Mouse (Mus musculus): ENCODE results near the gene Polr3b. TPM values are rescaled to one million over a fixed set of nuclear protein-coding genes. Genes with fewer than 3 reads are reported as not detected.
A peak's percentile ranks its signal among the peaks of the same experiment; 100 is the strongest.

Gene Polr3b
- polyA plus RNA-seq, 1 experiment from 2014 or later, result 16.9 TPM

DNA sequence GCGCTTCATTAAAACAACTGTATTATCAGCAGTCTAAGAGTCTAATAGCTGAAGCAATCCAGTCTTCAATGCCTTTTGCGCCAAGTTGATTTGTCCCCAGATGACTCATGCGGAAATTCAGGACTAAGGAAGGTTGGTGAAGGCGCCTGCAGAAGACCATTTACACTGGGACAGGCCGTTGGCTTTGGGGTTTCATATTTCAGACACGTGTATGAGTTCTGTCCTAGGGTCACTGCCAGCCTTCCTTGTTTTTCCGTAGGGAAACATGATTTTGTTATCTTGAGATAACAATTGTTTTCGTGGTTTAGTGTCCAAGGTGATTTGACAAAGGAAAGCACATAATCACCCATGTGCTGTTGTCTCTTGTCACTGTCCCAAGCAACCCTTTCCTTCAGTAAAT, 40.9 kb upstream of the Polr3b start:
- no peaks in the 10 kb centered on the region for H3K36me3 ChIP-seq (ENCODE audit: control insufficient read depth, insufficient read depth, low read length)
- no peak overlapping the region for H3K4me2 ChIP-seq (ENCODE audit: low read depth, low read length, severe bottlenecking)
- WGBS, result 81% methylated on average over 8 of the region's 8 CpGs
- peaks cover 4% of the 10 kb centered on the region; the same call in 1 of the 2 replicates for H3K4me1 ChIP-seq (replicated peaks; ENCODE audit: control insufficient read depth, insufficient read depth, low read length)
- no peak for ATAC-seq (replicated peaks; ENCODE audit: low FRiP score)
- H3K4me3 ChIP-seq (ENCODE audit: low read depth, low read length), result no peak overlapping the region
- no peak overlapping the region for H3K9ac ChIP-seq (ENCODE audit: low read length)
- DNase-seq (ENCODE audit: low spot score), result peak; percentile 29
- H3K27ac ChIP-seq (ENCODE audit: low read depth, low read length), result no peak overlapping the region
- no peaks in the 10 kb centered on the region for H3K9me3 ChIP-seq (ENCODE audit: control insufficient read depth, low read length)
- H3K27me3 ChIP-seq (ENCODE audit: control insufficient read depth, insufficient read depth, low read length), result no peaks in the 10 kb centered on the region

DNA sequence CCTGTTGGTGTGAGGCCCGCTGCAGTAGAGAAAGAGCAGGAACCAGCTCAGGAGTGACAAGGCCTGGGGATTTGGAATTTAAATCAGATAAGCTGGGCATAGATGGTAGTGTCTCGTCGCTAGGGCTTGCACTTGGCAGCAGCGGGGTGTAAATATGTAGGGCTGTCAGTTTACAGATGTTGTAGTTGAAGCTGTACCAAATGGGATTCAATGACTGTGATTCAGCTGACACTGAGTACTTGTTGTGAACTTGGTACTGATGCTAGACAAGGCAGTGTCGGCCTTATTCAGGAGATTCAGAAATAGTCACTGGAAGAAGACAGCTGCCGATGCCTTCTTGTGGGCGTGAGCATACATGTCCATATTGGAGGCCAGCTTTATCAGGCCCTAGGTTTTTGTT, 39.9 kb upstream of the Polr3b start:
- no peaks in the 10 kb centered on the region for H3K27me3 ChIP-seq (ENCODE audit: control insufficient read depth, insufficient read depth, low read length)
- 90% methylated on average over 7 of the region's 7 CpGs for WGBS
- DNase-seq (ENCODE audit: low spot score) (peak; percentile 24), ATAC-seq (replicated peaks; ENCODE audit: low FRiP score) (no peak)
- H3K9ac ChIP-seq (ENCODE audit: low read length), result no peak overlapping the region
- H3K9me3 ChIP-seq (ENCODE audit: control insufficient read depth, low read length), result no peaks in the 10 kb centered on the region
- H3K4me2 ChIP-seq (ENCODE audit: low read depth, low read length, severe bottlenecking), result no peak overlapping the region
- no peak overlapping the region for H3K4me3 ChIP-seq (ENCODE audit: low read depth, low read length)
- H3K36me3 ChIP-seq (ENCODE audit: control insufficient read depth, insufficient read depth, low read length), result no peaks in the 10 kb centered on the region
- no peak overlapping the region for H3K27ac ChIP-seq (ENCODE audit: low read depth, low read length)
- peaks cover 4% of the 10 kb centered on the region; the same call in 1 of the 2 replicates for H3K4me1 ChIP-seq (replicated peaks; ENCODE audit: control insufficient read depth, insufficient read depth, low read length)

DNA sequence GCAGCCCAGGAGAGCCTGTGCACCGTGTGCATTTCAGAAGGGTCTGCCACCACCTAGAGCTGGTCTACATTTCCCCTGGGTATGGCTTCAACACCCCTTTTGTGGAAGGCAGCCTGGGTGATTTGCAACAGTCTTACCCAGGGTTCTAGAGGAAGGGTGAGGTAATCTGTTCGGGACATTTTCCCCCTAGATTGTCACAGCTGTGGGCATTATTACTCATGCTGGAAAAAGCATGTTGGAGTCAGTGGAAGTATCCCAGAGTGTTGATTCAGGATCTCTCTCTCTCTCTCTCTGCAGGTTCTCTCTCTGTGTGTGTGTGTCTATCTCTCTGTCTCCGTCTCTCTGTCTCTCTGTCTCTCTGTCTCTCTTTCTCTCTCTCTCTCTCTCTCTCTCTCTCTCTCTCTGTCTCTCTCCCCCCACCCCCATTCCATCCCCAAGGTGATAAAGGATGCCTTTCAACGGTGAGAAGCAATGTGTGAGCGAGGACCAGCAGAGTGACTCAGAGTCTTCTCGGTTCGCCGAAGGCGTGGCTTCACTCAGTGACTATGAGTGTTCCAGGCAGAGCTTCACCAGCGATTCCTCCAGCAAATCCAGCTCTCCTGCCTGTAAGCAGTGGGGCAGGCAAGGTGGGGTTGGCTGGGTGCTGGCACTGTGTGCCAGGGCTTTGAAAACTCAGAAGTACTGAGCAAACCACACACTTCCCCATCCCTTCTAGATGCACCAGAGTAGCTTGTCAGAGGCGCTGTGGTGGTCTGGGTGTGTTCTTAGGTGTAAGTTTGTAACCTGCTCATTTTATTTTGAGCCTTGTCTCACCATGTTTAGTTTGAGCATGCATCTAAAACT, 37.4 kb upstream of the Polr3b start:
- no peak for DNase-seq (ENCODE audit: low spot score)
- no peak overlapping the region for H3K9ac ChIP-seq (ENCODE audit: low read length)
- 80% methylated on average over 11 of the region's 11 CpGs for WGBS
- ATAC-seq (replicated peaks; ENCODE audit: low FRiP score), result no peak
- H3K4me3 ChIP-seq (ENCODE audit: low read depth, low read length), result no peak overlapping the region
- no peak overlapping the region for H3K27ac ChIP-seq (ENCODE audit: low read depth, low read length)
- H3K4me2 ChIP-seq (ENCODE audit: low read depth, low read length, severe bottlenecking), result no peak overlapping the region
- no peaks in the 10 kb centered on the region for H3K4me1 ChIP-seq (replicated peaks; ENCODE audit: control insufficient read depth, insufficient read depth, low read length)
- H3K9me3 ChIP-seq (ENCODE audit: control insufficient read depth, low read length), result no peaks in the 10 kb centered on the region
- no peaks in the 10 kb centered on the region for H3K36me3 ChIP-seq (ENCODE audit: control insufficient read depth, insufficient read depth, low read length)
- no peaks in the 10 kb centered on the region for H3K27me3 ChIP-seq (ENCODE audit: control insufficient read depth, insufficient read depth, low read length)

DNA sequence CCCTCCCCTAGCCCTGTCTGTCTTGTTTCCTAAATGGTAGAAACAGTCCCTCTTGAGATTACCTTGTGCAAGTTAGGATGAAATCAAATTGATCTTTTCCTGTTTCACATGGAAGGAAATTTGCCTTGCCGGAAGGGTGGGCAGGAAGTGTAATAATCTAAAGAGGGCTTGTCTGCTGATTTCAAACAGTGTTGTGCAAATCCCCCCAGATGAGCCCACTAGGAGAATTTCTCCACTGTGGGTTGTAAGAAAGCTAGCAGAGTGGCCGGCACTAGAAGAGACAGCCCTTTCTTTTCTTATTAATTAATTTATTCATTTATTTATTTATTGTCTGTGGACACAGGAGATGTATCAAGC, 36.8 kb upstream of the Polr3b start:
- H3K9ac ChIP-seq (ENCODE audit: low read length), result no peak overlapping the region
- no peak overlapping the region for H3K4me2 ChIP-seq (ENCODE audit: low read depth, low read length, severe bottlenecking)
- no peaks in the 10 kb centered on the region for H3K27me3 ChIP-seq (ENCODE audit: control insufficient read depth, insufficient read depth, low read length)
- no peaks in the 10 kb centered on the region for H3K4me1 ChIP-seq (replicated peaks; ENCODE audit: control insufficient read depth, insufficient read depth, low read length)
- H3K4me3 ChIP-seq (ENCODE audit: low read depth, low read length), result no peak overlapping the region
- DNase-seq (ENCODE audit: low spot score), result no peak
- no peaks in the 10 kb centered on the region for H3K9me3 ChIP-seq (ENCODE audit: control insufficient read depth, low read length)
- WGBS, result 85% methylated on average over 2 of the region's 2 CpGs
- no peaks in the 10 kb centered on the region for H3K36me3 ChIP-seq (ENCODE audit: control insufficient read depth, insufficient read depth, low read length)
- H3K27ac ChIP-seq (ENCODE audit: low read depth, low read length), result no peak overlapping the region
- no peak for ATAC-seq (replicated peaks; ENCODE audit: low FRiP score)

DNA sequence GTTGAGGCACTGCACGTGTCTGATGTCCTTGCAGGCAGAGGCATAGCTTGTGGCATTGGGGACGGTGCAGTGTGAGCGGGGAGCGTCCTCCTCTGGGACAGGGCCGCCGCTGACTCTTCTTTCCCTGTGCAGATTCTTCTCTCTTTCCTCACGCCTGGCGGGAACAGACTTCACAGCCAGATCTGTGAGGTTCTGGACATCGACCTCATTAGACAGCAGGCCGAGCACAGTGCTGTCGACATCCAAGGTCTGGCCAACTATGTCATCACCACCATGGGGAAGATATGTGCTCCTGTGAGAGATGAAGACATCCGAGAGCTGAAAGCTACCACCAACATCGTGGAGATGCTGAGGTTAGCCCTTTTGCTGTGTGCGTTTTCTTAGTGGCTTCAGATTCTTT, 31.1 kb upstream of the Polr3b start:
- ATAC-seq (replicated peaks; ENCODE audit: low FRiP score) (no peak), DNase-seq (ENCODE audit: low spot score) (no peak)
- H3K9ac ChIP-seq (ENCODE audit: low read length), result no peak overlapping the region
- H3K36me3 ChIP-seq (ENCODE audit: control insufficient read depth, insufficient read depth, low read length), result no peaks in the 10 kb centered on the region
- no peak overlapping the region for H3K27ac ChIP-seq (ENCODE audit: low read depth, low read length)
- no peaks in the 10 kb centered on the region for H3K4me1 ChIP-seq (replicated peaks; ENCODE audit: control insufficient read depth, insufficient read depth, low read length)
- H3K27me3 ChIP-seq (ENCODE audit: control insufficient read depth, insufficient read depth, low read length), result no peaks in the 10 kb centered on the region
- no peak overlapping the region for H3K4me3 ChIP-seq (ENCODE audit: low read depth, low read length)
- H3K4me2 ChIP-seq (ENCODE audit: low read depth, low read length, severe bottlenecking), result no peak overlapping the region
- WGBS, result 82% methylated on average over 14 of the region's 14 CpGs
- H3K9me3 ChIP-seq (ENCODE audit: control insufficient read depth, low read length), result no peaks in the 10 kb centered on the region

DNA sequence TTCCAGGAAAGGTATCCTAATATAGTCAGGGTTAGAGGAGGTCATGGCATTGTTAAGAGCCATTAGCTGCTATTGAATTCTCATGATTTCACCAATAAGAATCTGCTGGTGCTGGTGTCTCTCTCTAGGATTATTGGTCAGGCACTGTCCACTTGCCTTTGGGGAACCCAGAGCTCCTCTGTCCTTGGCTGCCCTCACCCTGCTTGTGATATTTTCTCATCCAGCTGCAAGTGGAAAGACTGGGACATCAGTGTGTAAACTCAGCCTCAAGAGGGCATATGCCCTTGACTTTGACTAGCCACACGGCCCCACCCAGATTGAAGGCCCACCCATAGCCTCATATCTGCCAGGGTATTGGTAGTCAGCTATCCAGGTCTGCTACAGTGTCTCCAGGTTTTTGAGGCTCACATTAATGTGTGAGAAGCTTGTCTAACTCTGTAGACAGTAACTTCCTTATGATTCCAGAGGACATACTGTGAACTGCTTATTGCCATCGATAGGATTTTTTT, 30.4 kb upstream of the Polr3b start:
- Histone ChIP-seq H3K4me2 (ENCODE audit: low read depth, low read length, severe bottlenecking) (no peak overlapping the region), H3K9me3 (ENCODE audit: control insufficient read depth, low read length) (no peaks in the 10 kb centered on the region), H3K27ac (ENCODE audit: low read depth, low read length) (no peak overlapping the region), H3K4me3 (ENCODE audit: low read depth, low read length) (no peak overlapping the region), H3K36me3 (ENCODE audit: control insufficient read depth, insufficient read depth, low read length) (no peaks in the 10 kb centered on the region), H3K9ac (ENCODE audit: low read length) (no peak overlapping the region), H3K4me1 (replicated peaks; ENCODE audit: control insufficient read depth, insufficient read depth, low read length) (no peaks in the 10 kb centered on the region), H3K27me3 (ENCODE audit: control insufficient read depth, insufficient read depth, low read length) (no peaks in the 10 kb centered on the region)
- DNase-seq (ENCODE audit: low spot score) (no peak), ATAC-seq (replicated peaks; ENCODE audit: low FRiP score) (no peak)
- WGBS, result 91% methylated on average over 2 of the region's 2 CpGs

DNA sequence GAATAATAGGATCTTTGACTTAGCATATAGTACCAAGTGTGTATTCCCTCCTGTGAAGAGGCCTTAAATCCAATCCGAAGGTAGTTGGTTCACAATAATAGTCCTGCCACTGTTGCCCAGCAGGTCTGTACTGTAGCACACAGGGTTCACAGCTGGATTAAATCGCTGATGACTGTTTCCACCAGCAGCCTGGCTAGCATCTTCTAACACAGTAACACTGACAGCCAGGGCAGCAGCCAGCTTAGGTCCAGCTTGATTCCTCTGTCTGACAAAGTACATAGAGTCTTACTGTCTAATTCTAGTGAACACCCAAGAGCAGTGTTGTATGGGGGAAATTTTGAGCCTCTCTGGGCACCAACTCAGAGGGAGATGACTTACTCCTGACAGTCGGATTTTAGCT, 29.3 kb upstream of the Polr3b start:
- no peak overlapping the region for H3K9ac ChIP-seq (ENCODE audit: low read length)
- H3K9me3 ChIP-seq (ENCODE audit: control insufficient read depth, low read length), result no peaks in the 10 kb centered on the region
- ATAC-seq (replicated peaks; ENCODE audit: low FRiP score) (no peak), DNase-seq (ENCODE audit: low spot score) (no peak)
- no peaks in the 10 kb centered on the region for H3K27me3 ChIP-seq (ENCODE audit: control insufficient read depth, insufficient read depth, low read length)
- no peak overlapping the region for H3K4me3 ChIP-seq (ENCODE audit: low read depth, low read length)
- H3K4me2 ChIP-seq (ENCODE audit: low read depth, low read length, severe bottlenecking), result no peak overlapping the region
- H3K4me1 ChIP-seq (replicated peaks; ENCODE audit: control insufficient read depth, insufficient read depth, low read length), result no peaks in the 10 kb centered on the region
- H3K27ac ChIP-seq (ENCODE audit: low read depth, low read length), result no peak overlapping the region
- H3K36me3 ChIP-seq (ENCODE audit: control insufficient read depth, insufficient read depth, low read length), result no peaks in the 10 kb centered on the region
- 57% methylated on average over 3 of the region's 3 CpGs for WGBS

DNA sequence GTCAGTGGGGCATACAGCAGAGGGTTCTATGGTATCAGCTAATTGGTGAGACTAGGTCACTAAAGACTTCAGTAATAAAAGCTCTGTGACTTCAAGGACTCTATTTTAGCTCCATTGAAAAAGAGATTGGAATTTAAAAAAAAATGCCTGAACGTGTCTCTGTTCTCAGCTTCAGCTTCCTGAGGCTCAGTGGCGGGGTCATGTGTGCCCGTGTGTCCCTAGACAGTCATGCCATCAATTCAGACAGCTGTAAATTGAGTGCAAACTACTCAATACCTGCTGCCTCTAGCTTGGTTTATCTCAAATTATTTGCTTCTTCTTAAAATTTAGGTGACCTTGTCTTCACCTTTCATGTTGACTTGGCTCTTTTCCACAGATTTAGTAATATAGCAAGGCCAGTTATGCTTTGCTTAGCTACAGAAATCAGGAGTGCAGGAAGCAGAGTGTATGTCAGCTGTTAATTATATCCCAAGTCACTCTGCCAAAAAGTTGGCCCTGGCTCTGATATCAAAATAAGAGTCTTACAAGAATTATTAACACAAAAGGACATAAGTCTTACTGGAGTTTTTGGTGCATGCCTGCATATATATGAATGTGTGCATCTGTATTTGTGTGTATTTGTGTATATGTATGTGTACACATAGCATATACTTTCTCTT, 24.8 kb upstream of the Polr3b start:
- H3K9me3 ChIP-seq (ENCODE audit: control insufficient read depth, low read length), result no peaks in the 10 kb centered on the region
- no peak overlapping the region for H3K4me3 ChIP-seq (ENCODE audit: low read depth, low read length)
- H3K36me3 ChIP-seq (ENCODE audit: control insufficient read depth, insufficient read depth, low read length), result no peaks in the 10 kb centered on the region
- DNase-seq (ENCODE audit: low spot score), result no peak
- no peak overlapping the region for H3K9ac ChIP-seq (ENCODE audit: low read length)
- no peak overlapping the region for H3K27ac ChIP-seq (ENCODE audit: low read depth, low read length)
- ATAC-seq (replicated peaks; ENCODE audit: low FRiP score), result no peak
- 76% methylated on average over 3 of the region's 3 CpGs for WGBS
- H3K27me3 ChIP-seq (ENCODE audit: control insufficient read depth, insufficient read depth, low read length), result no peaks in the 10 kb centered on the region
- no peak overlapping the region for H3K4me2 ChIP-seq (ENCODE audit: low read depth, low read length, severe bottlenecking)
- H3K4me1 ChIP-seq (replicated peaks; ENCODE audit: control insufficient read depth, insufficient read depth, low read length), result no peaks in the 10 kb centered on the region
